Mouse (Mus musculus) spleen, adult 2 months (tissue): Measurements from ENCODE around the gene Dusp1.

Experiments used
- CTCF ChIP-seq: fragments of 200-500 bp; IDR thresholded peaks from 2 replicates; pipeline ENCODE4 v1.5.1; 2011; ENCODE audit warnings: mild to moderate bottlenecking, inconsistent platforms; ENCODE audit not compliant: insufficient read depth, insufficient read length, insufficient replicate concordance; ENCODE audit errors: extremely low read depth
- POLR2A ChIP-seq: fragments of 200-500 bp; IDR thresholded peaks from 2 replicates; pipeline ENCODE4 v1.6.1; 2011; ENCODE audit warnings: low read depth, low read length, inconsistent platforms

DNA sequence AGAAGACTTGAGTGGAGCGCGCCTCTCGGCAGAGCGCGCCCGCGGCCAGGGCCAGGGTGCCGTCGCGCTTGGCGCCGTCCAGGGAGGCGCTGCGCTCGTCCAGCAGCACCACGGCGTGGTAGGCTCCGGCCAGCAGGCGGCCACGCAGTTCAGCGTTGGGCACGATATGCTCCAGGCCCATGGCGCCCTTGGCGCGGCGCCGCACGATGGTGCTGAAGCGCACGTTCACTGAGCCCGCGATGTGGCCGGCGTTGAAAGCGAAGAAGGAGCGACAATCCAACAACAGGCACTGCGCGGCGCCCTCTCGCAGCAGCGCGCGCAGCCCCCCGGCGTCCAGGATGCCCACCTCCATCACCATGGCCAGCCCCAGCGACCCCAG is 54.0 kb downstream of the Dusp1 start:
- no peak for TF ChIP-seq POLR2A
- TF ChIP-seq CTCF = peak; percentile 35; the same call in 1 of the 2 replicates
